Mouse (Mus musculus) B cell, adult 2 months (primary cell): ENCODE measurements around the gene Tex36.

ENCODE experiments used
- DNase-seq, 2 experiments: peaks; one replicate each; pipeline ENCODE4 v3.0.0; 2022

Tex36 gene

GRCm38 (mm10) chr7:133583216-133583615 lies 18.7 kb downstream of the Tex36 start:
- DNase-seq = no peak

- DNase-seq = no peak
These were observed 21.7 kb downstream of the Tex36 start for GRCm38 (mm10) chr7:133580296-133580640.

GRCm38 (mm10) chr7:133579491-133580295 lies 22.3 kb downstream of the Tex36 start:
- DNase-seq = no peak

GRCm38 (mm10) chr7:133576825-133577224 lies 25.1 kb downstream of the Tex36 start:
- no peak for DNase-seq

- no peak for DNase-seq
These were observed 25.7 kb downstream of the Tex36 start for GRCm38 (mm10) chr7:133576281-133576680.

GRCm38 (mm10) chr7:133571927-133572326 lies 30.0 kb downstream of the Tex36 start:
- DNase-seq = no peak

- DNase-seq = no peak
These were observed 32.6 kb downstream of the Tex36 start for GRCm38 (mm10) chr7:133569194-133569880.

GRCm38 (mm10) chr7:133564600-133564999 lies 37.4 kb downstream of the Tex36 start:
- DNase-seq = no peak

GRCm38 (mm10) chr7:133563175-133563824 lies 38.7 kb downstream of the Tex36 start:
- no peak for DNase-seq

- DNase-seq = no peak
These were observed 46.0 kb downstream of the Tex36 start for GRCm38 (mm10) chr7:133555786-133556492.

- no peak for DNase-seq
These were observed 49.5 kb downstream of the Tex36 start for GRCm38 (mm10) chr7:133552306-133552991.

- no peak for DNase-seq
These were observed 51.0 kb downstream of the Tex36 start for GRCm38 (mm10) chr7:133551000-133551399.

- no peak for DNase-seq
These were observed 53.5 kb downstream of the Tex36 start for GRCm38 (mm10) chr7:133548434-133548833.

GRCm38 (mm10) chr7:133545631-133546030 lies 56.3 kb downstream of the Tex36 start:
- no peak for DNase-seq

- DNase-seq = no peak
These were observed 57.0 kb downstream of the Tex36 start for GRCm38 (mm10) chr7:133544966-133545365.

- DNase-seq = no peak
These were observed 58.8 kb downstream of the Tex36 start for GRCm38 (mm10) chr7:133543131-133543530.

- DNase-seq = no peak
These were observed 64.6 kb downstream of the Tex36 start for GRCm38 (mm10) chr7:133537366-133537765.
